Mouse (Mus musculus) embryonic facial prominence, embryonic 15.5 days (tissue): Measurements from ENCODE around the gene Agps. TPM values are rescaled to one million over a fixed set of nuclear protein-coding genes. Genes with fewer than 3 reads are reported as not detected.
"Not testable (repeated sequence)": the region's sequence is repeated elsewhere in the genome, so short reads cannot be mapped to it uniquely, and the experiment has no call there.

Experiments used
- ATAC-seq: fragments of 200-750 bp; cut with Nextera tagmentation; 2 replicates; pipeline ENCODE4 v1.8.0; 2017; ENCODE audit warnings: low read depth, moderate TSS enrichment; ENCODE audit not compliant: insufficient number of reproducible peaks, low FRiP score, low TSS enrichment
- H3K27ac ChIP-seq: fragments of 300-500 bp; sonication (generic); replicated peaks from 2 replicates; pipeline ENCODE4 v1.5.1; 2015; ENCODE audit warnings: mild to moderate bottlenecking, inconsistent platforms
- H3K27me3 ChIP-seq: fragments of 300-500 bp; sonication (generic); 2 replicates; pipeline ENCODE4 v1.6.1; 2015; ENCODE audit warnings: inconsistent platforms
- H3K36me3 ChIP-seq: fragments of 300-500 bp; sonication (generic); 2 replicates; pipeline ENCODE4 v1.6.1; 2015; ENCODE audit warnings: mild to moderate bottlenecking, inconsistent platforms
- H3K4me1 ChIP-seq: fragments of 300-500 bp; sonication (generic); 2 replicates; pipeline ENCODE4 v1.6.1; 2015; ENCODE audit warnings: inconsistent platforms
- H3K4me2 ChIP-seq: fragments of 300-500 bp; sonication (generic); replicated peaks from 2 replicates; pipeline ENCODE4 v1.6.1; 2015; ENCODE audit warnings: mild to moderate bottlenecking, inconsistent platforms
- H3K4me3 ChIP-seq: fragments of 300-500 bp; sonication (generic); replicated peaks from 2 replicates; pipeline ENCODE4 v1.5.1; 2015; ENCODE audit warnings: mild to moderate bottlenecking, inconsistent platforms
- H3K9ac ChIP-seq: fragments of 300-500 bp; sonication (generic); 2 replicates; pipeline ENCODE4 v1.6.1; 2015; ENCODE audit warnings: inconsistent platforms
- H3K9me3 ChIP-seq: fragments of 300-500 bp; sonication (generic); replicated peaks from 2 replicates; pipeline ENCODE4 v1.6.1; 2016; ENCODE audit warnings: inconsistent platforms
- WGBS: fragments of 180-500 bp; shearing (Covaris S2); methylation state at CpG from one replicate; pipeline ENCODE4 v1.1.7; 2015; 5-methylcytosine and 5-hydroxymethylcytosine counted together
- polyA plus RNA-seq: library from polyadenylated mRNA; unstranded; fragments of >200 nt; fragmentation: Nextera tagmentation; extraction: Ambion mirVana; gene quantifications from 2 replicates; pipeline ENCODE4 v1.2.1, GENCODE M21; 2015

Agps gene
- polyA plus RNA-seq, 1 experiment from 2014 or later = 24.5 TPM

GRCm38 (mm10) chr2:75964051-75964450, 132.1 kb downstream of the Agps start:
- WGBS = 60% methylated on average over 5 of the region's 5 CpGs
- Histone ChIP-seq H3K9me3 (no peaks in the 10 kb centered on the region), H3K4me3 (no peak overlapping the region), H3K9ac (no peak overlapping the region), H3K4me1 (peaks cover 36% of the 10 kb centered on the region), H3K27me3 (no peaks in the 10 kb centered on the region), H3K36me3 (no peaks in the 10 kb centered on the region), H3K4me2 (peak overlapping the region; percentile 51), H3K27ac (no peak overlapping the region)
- no peak for ATAC-seq

- peak overlapping the region; percentile 51 for H3K4me2 ChIP-seq
- 0 out of 2 replicates have a peak overlapping the region, but pooled peaks have one; percentile 5 for H3K27ac ChIP-seq
- 0 out of 2 replicates have a peak overlapping the region, but pooled peaks have one; percentile 4 for H3K9ac ChIP-seq
- H3K27me3 ChIP-seq = no peaks in the 10 kb centered on the region
- 14% methylated on average over 14 of the region's 14 CpGs for WGBS
- ATAC-seq = no peak
- H3K4me1 ChIP-seq = peaks cover 32% of the 10 kb centered on the region
- H3K9me3 ChIP-seq = no peaks in the 10 kb centered on the region
- no peaks in the 10 kb centered on the region for H3K36me3 ChIP-seq
- H3K4me3 ChIP-seq = peak overlapping the region; percentile 19; the same call in 1 of the 2 replicates
These were observed 132.5 kb downstream of the Agps start for GRCm38 (mm10) chr2:75964512-75964911.

GRCm38 (mm10) chr2:75964972-75965371, 133.0 kb downstream of the Agps start:
- Histone ChIP-seq H3K36me3 (no peaks in the 10 kb centered on the region), H3K4me3 (peak overlapping the region; percentile 19; the same call in 1 of the 2 replicates), H3K27me3 (no peaks in the 10 kb centered on the region), H3K4me1 (peaks cover 28% of the 10 kb centered on the region), H3K9me3 (no peaks in the 10 kb centered on the region), H3K9ac (0 out of 2 replicates have a peak overlapping the region, but pooled peaks have one; percentile 4), H3K4me2 (peak overlapping the region; percentile 51), H3K27ac (0 out of 2 replicates have a peak overlapping the region, but pooled peaks have one; percentile 5)
- peak; percentile 47; the same call in 1 of the 2 replicates for ATAC-seq
- 15% methylated on average over 5 of the region's 5 CpGs for whole genome bisulfite sequencing

GRCm38 (mm10) chr2:75974131-75974530, 142.2 kb downstream of the Agps start:
- Histone ChIP-seq H3K9ac (no peak overlapping the region), H3K9me3 (no peaks in the 10 kb centered on the region), H3K4me3 (no peak overlapping the region), H3K4me1 (no peaks in the 10 kb centered on the region), H3K4me2 (no peak overlapping the region), H3K27ac (no peak overlapping the region), H3K36me3 (no peaks in the 10 kb centered on the region), H3K27me3 (no peaks in the 10 kb centered on the region)
- ATAC-seq = no peak
- 64% methylated on average over 9 of the region's 9 CpGs for WGBS

GRCm38 (mm10) chr2:75976070-75976469, 144.1 kb downstream of the Agps start:
- H3K4me3 ChIP-seq, H3K27ac ChIP-seq, H3K9ac ChIP-seq, ATAC-seq, H3K9me3 ChIP-seq, H3K4me1 ChIP-seq, H3K27me3 ChIP-seq, H3K4me2 ChIP-seq, H3K36me3 ChIP-seq: not testable (repeated sequence)
- WGBS = 80% methylated on average over 2 of the region's 2 CpGs

GRCm38 (mm10) chr2:75977752-75978368, 145.9 kb downstream of the Agps start, which contains the start of gene Ttc30a2:
Gene Ttc30a2, minus strand, starts transcription at chr2:75978170.
- H3K4me3 ChIP-seq, H3K27me3 ChIP-seq, H3K4me1 ChIP-seq, ATAC-seq, H3K9me3 ChIP-seq, H3K27ac ChIP-seq, H3K36me3 ChIP-seq, H3K9ac ChIP-seq, H3K4me2 ChIP-seq: not testable (repeated sequence)
- 29% methylated on average over 22 of the region's 24 CpGs for WGBS

Other genes with a start within 250 kb of the Agps start
- gene Hnrnpa3, start 172.9 kb upstream of the Agps start, polyA plus RNA-seq = 242 and 268 TPM in 2 replicates
- 50.7 and 56.1 TPM in 2 replicates for gene Nfe2l2, start 127.5 kb upstream of the Agps start, polyA plus RNA-seq
- gene Ttc30b, start 106.4 kb downstream of the Agps start, polyA plus RNA-seq = 16.5 and 21.7 TPM in 2 replicates
- gene Ttc30a2, start 146.0 kb downstream of the Agps start, polyA plus RNA-seq = 0.35 and 0.43 TPM in 2 replicates
- gene Ttc30a1, start 149.8 kb downstream of the Agps start, polyA plus RNA-seq = 6.8 and 7.5 TPM in 2 replicates